Mouse (Mus musculus) brown adipose tissue, adult 24 weeks (tissue): Measurements from ENCODE around the gene Gm28870. TPM values are rescaled to one million over a fixed set of nuclear protein-coding genes. Genes with fewer than 3 reads are reported as not detected.
"Not testable (repeated sequence)": the region's sequence is repeated elsewhere in the genome, so short reads cannot be mapped to it uniquely, and the experiment has no call there.

ENCODE experiments used
- H3K27ac ChIP-seq: fragments of 200-500 bp; replicated peaks from 2 replicates; pipeline ENCODE4 v1.5.1; 2012; ENCODE audit warnings: low read depth, mild to moderate bottlenecking, low read length
- H3K4me1 ChIP-seq: fragments of 200-500 bp; 2 replicates; pipeline ENCODE4 v1.6.1; 2012; ENCODE audit warnings: low read length, mixed read lengths; ENCODE audit not compliant: control insufficient read depth, insufficient read depth, insufficient read length
- H3K4me3 ChIP-seq: fragments of 200-500 bp; 2 replicates; pipeline ENCODE4 v1.5.1; 2012; ENCODE audit warnings: low read depth, mild to moderate bottlenecking, low read length, moderate library complexity; ENCODE audit not compliant: insufficient read depth
- polyA plus RNA-seq: library from polyadenylated mRNA; stranded (reverse); fragments of >200 nt; gene quantifications from 2 replicates; pipeline ENCODE4 v1.2.4, GENCODE M21; 2012; ENCODE audit not compliant: missing spikeins, insufficient read depth, insufficient read length

Gm28870 gene
- not detected in 2 replicates for polyA plus RNA-seq

- H3K4me1 ChIP-seq, H3K4me3 ChIP-seq, H3K27ac ChIP-seq: not testable (repeated sequence)
Observed at GRCm38 (mm10) chrY:50096976-50097375, at the start of gene Gm28870. Gene Gm28870 (plus strand): TSS chrY:50097276.
